Mouse (Mus musculus) heart, postnatal 36 days (tissue): ENCODE measurements around the gene Purb. TPM values are rescaled to one million over a fixed set of nuclear protein-coding genes. Genes with fewer than 3 reads are reported as not detected.
"Not testable (repeated sequence)": the region's sequence is repeated elsewhere in the genome, so short reads cannot be mapped to it uniquely, and the experiment has no call there.

Experiments used
- DNase-seq, 2 experiments: peaks; one replicate each; pipeline ENCODE4 v3.0.0; 2021 to 2022
- intact Hi-C: fragments of 180-260 bp; cut with DNase I; formaldehyde crosslinking; loops from one replicate; pipeline ENCODE4 v1.15.1; 2025
- total RNA-seq, 2 experiments: library from RNA; stranded (reverse); gene quantifications; 2 replicates each; pipeline ENCODE4 v1.2.3; 2021

The Purb gene
- total RNA-seq, 2 experiments from 2014 or later, result 32.7 to 35.6 TPM

DNA sequence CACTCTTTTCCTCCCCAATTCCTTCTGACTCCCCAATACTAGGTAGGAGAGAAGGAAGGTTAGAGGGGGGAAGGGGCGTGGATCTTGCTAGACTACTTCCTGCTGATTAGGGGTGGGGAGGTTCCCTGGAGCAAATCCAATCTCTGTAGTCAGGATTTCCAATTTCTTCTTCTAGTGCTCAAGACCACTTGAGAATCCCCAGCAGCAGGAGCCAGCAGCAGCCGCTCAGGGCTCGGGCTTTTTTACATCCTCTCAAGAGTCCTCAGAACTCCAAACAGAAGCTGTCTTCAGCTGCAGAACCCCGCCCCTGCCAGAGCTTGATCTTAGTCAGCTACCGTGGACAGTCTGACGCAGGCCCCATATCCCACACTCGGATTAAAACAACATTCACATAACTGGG, 11.8 kb upstream of the Purb start:
- intact Hi-C loops, result no loop called here
- no peak for DNase-seq

DNA sequence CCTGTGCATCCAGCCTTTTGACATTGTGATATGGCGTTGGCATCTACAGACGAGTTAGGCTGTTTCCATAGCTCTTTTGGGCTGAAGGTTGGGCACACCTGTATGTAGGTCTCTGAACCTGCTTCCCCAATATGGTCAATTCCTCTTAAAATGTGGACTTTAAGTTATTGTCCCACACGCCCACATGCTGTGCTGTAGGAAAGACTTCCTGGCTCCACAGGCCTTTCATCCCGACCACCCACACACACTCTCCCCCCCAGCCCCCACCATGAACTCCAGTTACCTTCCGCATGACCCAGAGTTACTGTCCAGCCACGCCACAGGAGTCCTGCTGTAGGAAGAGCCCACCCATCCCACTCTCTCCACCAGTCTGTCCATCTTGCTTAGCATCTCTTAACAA, 11.2 kb upstream of the Purb start:
- intact Hi-C loops, result no loop called here
- DNase-seq, result no peak

DNA sequence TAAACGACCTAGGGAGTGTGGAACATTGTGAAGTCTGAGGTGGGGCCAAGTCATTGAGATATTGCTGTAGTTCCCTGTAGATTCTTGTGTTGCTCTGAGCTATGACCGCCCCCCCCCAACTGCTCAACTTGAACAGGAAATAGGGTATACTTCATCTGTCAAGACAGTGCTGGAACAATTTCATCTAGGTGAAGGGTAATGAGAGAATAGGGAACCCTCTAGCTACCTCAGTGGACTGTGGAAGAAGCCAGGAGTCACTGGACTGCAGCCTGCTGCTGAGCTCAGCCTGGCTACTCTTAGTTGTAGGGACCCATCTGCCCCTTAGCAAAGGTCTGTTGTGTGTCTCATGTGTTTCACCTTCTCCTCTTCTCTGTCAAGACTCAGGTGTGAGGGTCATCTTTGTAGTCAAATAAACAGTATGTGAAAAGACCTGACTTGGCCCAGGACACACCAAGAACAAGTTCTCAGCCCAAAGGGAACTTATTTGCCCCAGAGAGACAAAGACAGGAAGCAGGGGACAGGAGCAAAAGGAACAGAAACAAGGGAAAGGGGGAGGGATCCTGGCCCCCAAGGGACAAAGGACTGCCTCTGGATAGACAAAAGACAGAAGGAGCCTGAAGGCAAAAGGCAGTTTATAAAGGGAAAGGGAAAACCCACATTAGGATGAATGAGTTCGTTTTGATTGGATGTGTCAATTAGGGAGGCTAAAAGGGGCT, 8.7 kb upstream of the Purb start:
- no peak for DNase-seq
- intact Hi-C loops, result no loop called here

DNA sequence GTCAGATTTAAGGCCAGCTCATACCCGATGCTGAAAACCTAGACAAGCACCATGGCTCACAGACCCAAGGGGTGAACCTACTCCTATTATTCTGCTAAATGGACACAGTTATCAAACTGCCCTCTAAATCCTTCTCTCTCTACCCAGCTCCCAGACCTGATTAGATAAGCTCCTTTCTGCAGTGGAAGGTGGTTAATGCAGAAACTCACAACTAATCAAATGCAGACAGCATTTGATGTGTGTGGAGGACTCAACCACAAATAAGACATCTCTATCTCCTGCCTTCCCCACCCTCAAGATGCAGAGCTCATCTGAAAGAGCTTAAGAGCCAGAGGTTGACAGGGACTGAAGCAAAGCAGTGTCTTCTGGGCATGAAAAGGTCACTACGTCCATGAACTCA, 7.4 kb upstream of the Purb start:
- intact Hi-C loops, result no loop called here
- no peak for DNase-seq

DNA sequence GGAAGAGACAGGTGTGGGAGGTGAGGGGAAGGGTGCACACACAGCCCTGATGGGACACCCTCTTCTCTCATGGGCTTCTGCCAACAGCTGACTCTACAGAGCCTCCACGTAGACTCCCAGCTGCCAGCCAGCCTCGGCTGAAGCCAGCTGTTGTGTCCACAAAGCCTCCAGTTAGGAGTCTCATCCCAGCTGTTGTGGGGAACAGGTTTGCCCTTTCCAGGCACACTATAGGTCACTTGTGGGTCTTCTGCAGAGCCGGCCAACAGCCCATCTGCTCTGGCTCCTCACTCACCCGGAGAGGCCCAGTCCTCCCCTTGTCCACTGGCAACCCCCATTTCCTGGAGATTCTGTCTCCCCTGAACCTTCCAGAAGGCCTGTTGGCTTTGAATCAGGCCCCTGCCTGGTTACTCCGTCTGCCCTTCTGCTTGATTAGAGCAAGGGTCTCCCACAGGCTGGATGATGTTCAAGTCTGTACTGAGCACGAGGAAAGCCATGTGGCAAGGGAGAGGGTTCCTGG, 6.0 kb upstream of the Purb start:
- intact Hi-C loops, result no loop called here

DNA sequence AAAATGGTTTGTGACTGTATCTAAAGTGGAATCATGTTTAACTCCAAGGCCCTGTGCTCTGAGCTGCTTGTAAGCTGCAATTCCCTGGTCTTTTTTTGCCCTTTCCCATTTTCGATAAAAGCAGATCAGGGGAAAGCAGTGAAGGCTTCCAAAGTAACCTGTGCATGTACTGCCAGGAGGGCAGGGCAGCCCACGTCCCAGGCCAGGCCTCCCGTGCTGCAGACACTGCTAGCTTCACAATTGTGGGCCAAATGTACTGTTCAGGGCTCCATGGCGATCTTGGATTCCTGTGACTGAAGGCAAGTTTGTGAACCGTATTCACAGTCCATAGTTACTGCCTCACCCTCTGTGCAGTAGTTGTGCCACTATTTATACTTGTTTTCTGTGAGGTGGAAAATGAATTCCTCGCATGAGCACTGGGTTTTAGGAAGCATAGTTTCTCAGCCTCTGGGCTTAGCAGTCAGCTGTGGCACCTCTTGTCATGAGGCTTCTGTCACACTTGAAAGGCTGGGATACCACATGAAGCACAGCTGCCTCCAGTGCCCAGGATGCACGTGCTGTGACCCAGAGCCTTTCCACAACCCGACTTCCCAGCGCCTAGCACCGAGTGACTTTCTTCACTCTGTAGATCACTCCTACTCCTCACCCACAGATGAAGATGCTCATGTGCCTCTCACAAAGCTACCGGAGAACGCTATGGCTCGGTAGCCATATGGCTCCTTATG, 5.1 kb upstream of the Purb start:
- intact Hi-C loops, result no loop called here
- no peak for DNase-seq

More for the DNA sequence above, 6.0 kb upstream of the Purb start:
- no peak for DNase-seq

DNA sequence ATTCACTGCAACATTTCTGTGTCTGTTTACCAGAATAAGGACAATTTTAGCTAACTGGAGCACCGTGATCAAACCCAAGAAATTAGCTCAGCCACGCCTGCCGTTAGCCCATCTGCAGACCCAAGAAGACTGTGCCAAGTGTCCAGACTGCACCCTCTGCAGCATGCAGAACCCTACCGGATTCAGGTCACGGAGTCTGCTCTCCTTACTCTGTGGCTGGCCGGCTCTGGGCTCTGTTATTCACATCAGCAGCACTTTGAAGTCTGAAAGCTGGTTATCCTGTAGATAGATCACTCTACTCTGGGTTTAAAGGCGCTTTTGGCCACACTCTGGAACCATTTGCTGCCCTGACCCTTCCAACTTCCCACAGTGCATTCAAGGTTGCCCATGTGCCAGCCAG, 4.5 kb upstream of the Purb start:
- intact Hi-C loops, result no loop called here
- DNase-seq, result no peak

DNA sequence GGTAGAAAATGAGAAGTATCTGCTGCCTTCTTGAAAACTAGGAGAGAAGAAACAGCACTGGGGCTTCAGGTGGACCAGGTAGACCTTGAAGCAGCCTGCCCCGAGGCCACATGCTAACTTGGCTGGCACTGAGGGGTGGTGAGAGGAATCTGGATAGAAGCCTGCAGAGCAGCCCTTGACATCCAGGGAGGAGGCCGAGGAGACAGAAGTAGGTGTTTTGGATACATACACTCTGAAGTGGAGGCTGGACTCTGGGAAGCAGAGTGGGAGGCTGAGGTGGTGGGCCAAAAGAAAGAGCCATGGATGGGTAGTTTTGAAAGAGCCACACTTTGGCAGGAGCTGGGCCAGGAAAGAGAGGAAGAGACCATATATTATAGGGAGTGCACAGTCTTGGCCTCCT, 3.5 kb upstream of the Purb start:
- no peak for DNase-seq
- intact Hi-C loops, result loop anchor here (5.0 kb wide), 2 partner anchors 48 to 148 kb away; partner anchors contain the start of gene Tbrg4

DNA sequence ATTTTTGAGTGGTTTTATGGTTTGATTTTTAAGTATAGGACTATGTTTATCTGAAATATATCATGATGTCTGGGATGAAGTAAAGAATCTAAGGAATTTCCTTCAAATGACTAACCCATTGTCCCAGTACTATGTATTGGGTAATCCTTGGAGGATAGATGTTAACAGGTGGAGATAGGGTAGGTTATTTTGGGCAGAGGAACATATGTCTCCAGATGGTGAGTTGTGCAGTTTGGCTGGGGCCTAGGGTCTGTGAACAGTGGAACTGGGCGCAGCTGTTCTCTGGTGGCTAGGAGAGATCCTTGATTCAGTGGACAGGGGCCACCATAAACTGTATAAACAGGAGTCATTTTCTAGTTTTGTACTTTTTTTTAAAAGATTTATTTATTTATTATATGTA, 1.6 kb upstream of the Purb start:
- no peak for DNase-seq
- intact Hi-C loops, result loop anchor here (2.0 to 5.0 kb wide), 3 partner anchors 35 to 150 kb away; partner anchors contain the start of gene Tbrg4

DNA sequence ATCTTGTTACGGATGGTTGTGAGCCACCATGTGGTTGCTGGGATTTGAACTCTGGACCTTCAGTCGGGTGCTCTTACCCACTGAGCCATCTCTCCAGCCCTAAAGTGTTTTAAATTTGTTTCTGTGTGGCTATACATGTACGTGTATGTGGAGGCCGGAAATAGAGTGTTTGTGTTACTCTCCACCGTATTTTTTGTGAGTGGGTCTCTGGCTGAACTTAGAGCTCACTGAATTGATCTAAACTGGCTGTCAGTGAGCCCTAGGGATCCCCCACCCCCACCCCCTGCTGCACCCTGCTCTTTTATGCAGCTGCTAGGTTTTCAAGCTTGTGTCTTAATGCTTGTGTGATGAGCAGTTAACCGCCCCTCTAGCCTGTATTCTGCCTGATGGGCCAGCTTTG, 1.2 kb upstream of the Purb start:
- DNase-seq, result no peak
- intact Hi-C loops, result loop anchor here (2.0 to 5.0 kb wide), 3 partner anchors 34 to 150 kb away; partner anchors contain the start of gene Tbrg4

DNA sequence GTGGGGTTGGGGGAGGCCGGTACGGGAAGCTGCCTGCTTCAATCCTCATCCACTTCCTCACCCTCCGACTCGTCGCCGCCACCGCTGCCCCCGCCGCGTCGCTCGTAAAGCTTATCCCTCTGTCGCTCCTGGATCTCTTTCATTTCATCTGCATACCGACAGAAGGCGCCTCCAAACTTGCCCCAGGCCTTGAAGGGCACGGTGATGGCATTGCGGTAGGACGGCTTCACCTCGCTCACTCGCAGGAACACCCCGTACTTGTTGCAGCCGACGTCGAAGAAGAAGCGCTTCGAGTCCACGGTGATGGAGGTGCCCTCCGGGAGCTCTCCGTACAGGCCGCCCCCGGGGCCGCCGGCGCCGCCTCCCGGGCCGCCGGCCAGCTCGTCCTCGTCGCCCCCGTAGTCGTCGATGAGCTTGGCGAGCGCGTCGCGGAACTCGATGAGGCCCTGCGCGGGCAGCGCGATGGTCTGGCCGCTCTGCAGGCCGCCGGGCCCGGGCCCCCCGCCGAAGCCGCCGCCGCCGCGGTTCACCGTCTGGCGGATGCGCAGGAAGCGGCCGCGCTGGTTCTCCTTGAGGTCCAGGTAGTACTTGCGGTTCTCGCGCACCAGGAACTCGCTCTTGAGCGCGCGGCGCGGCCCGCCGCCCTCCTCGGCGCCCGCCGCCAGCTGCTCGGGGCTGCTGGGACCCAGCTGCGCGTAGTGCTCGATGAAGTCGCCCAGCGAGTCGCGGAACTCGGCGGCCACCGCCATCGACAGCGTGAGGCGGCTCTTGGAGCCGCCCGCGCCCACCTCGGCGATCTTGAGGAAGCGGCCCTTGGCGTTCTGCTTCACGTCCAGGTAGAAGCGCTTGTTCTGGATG, 614 bp downstream of the Purb start:
- intact Hi-C loops, result loop anchor here (1.0 to 5.0 kb wide), 3 partner anchors 52 to 152 kb away; partner anchors contain the start of genes Ccm2 and Tbrg4
- DNase-seq, result peak; percentile 58 to 64

DNA sequence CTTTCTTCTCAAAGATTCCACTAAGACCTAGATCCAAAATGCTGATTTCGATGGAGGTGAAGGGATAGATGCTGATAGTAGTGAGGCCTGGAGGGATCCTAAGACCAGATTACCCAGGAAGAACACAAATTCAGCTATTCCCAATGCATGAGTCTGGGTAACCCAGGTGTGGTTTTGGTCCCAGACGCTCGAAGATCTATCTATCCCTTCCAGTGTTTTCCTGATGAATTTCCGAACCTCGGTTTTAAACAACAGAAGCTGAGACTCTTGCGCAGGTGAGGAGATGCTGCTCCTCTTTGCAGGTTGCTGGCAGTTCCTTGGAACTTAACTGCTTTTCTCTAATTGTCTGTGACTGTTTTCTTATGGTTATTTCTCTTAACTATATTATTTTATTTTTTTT, 1.3 kb downstream of the Purb start:
- intact Hi-C loops, result no loop called here
- no peak for DNase-seq

DNA sequence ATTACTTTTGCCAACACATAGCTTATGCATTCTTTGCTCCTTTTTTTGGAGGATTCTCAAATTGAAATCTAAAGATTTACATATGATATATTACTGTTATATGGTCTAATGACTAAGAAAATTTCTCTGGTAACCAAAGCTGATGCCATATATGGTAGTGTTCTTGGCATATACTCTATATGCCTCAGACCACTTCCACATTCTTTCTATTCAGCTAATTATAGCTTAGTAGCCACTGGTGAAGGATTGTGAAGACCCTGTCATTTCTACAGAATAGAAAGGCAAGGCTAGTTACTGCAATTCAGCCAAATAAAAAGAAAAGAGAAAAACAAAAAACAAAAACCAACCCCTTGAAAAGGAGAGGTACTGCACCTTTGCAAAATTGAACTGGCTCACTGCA, 3.6 kb downstream of the Purb start:
- no peak for DNase-seq
- intact Hi-C loops, result no loop called here

DNA sequence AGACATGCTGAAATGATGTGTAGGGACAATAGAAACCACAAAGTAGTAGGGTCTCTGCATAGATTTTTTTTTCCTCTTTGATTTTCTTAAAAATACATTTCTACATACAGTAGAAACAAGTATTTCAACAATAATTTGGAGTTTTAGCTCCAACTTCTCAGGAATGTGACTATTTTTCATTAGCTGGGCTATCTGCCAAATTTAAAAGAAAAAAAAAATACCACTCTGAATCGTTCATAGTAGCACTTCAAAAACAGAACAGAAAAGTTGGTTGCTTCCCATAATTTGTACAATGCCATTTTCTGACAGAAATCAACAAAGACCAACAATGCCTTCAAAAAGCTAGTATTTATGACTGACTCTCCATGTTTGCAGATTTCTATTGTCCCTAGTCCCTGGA, 4.2 kb downstream of the Purb start:
- DNase-seq, result no peak
- intact Hi-C loops, result no loop called here

DNA sequence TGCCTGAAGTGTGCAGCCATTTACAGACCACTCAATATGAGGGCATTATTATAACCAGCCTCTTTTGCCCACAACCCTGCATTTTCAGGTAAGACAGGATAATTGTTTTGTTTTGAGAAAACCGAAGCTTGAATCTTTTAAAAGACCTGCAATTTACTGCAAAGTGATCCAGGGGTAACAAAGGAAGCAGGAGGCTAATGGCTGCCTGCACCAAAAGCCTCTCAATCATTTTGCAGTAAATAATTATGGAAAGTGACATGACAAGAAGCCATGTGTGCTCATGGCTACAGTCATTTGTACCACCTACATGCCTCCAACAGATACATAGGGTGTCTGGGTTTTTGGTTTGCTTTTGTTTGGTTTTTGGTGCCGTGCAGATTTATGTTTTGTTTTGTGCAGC, 4.7 kb downstream of the Purb start:
- intact Hi-C loops, result no loop called here
- DNase-seq, result no peak

DNA sequence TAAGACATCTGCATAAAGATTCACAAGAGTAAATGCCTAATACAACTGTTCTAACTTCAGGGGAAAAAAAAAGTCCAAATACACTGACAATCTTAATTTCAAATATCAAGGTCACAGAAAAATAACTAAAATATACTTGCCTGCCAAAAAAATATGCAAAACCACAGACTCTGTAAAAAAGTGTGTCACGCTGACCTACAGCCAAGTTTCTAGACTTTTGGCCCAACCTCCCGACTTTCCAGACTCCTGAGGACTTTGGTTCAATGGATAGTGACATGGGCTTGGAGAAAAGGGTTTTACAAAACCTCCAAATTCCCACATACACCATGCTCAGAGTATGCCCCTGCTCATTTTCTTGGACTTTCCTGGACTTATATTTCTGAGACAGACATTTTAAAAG, 7.2 kb downstream of the Purb start:
- no peak for DNase-seq
- intact Hi-C loops, result no loop called here

DNA sequence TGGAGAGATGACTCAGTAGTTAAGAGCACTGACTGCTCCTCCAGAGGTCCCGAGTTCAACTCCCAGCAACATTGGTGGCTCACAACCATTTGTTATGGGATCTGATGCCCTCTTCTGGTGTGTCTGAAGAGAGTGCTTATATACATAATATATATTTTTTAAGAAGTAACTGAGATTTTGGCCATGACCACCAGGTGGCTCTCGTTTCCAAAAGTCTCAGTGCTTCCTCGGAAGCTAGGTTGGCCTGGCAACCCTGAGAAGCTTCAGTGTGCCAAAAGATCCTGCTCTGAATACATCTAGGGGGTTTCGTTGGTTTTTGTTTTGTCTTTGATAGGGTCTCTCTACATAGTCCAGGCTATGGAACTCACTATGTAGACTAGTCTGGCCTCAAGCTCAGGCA, 10.6 kb downstream of the Purb start:
- intact Hi-C loops, result no loop called here
- peak; percentile 48 to 56 for DNase-seq

DNA sequence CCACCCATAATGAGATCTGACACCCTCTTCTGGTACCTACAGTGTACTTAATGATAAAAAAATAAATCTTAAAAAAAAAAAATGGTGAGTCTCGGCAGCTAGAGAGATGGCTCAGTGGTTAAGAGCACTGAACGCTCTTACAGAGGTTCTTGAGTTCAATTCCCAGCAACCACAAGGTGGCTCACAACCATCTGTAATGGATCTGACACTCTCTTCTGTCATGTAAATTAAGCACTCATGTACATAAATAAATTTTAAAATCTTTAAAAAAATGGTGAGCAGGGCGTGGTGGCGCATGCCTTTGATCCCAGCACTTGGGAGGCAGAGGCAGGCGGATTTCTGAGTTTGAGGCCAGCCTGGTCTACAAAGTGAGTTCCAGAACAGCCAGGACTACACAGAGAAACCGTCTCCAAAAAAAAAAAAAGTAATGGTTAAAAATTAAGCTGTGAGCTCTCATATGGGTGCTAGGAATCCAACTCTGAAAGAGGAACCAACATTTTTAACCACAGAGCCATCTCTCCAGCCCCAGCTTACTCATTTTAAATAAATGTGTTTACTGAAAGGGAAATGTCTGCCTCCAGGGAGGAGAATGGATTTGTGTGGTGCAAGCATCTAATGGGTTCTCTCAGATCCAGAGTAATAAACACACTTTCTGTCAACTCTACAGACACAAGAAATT, 12.4 kb downstream of the Purb start:
- intact Hi-C loops, result no loop called here
- DNase-seq, result no peak

DNA sequence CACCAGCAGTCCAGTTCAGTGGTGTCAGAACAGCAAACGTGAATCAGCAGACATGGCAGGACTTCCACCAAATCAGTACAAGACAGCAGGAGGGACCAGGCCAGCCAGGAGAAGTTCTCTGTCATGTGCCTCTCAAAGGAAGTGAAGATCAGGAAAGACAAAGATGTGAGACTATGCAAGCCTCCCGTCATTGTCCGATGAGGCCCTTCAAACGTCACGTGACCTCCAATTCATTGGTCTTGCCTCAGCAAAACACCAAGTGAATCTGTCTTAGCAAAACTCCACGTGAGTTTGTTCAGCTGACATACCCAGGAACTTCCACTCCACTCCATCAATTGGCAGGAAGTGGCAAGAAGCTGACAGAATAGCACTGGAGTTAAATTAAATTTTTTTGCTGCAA, 19.6 kb downstream of the Purb start:
- intact Hi-C loops, result no loop called here
- DNase-seq, result no peak

DNA sequence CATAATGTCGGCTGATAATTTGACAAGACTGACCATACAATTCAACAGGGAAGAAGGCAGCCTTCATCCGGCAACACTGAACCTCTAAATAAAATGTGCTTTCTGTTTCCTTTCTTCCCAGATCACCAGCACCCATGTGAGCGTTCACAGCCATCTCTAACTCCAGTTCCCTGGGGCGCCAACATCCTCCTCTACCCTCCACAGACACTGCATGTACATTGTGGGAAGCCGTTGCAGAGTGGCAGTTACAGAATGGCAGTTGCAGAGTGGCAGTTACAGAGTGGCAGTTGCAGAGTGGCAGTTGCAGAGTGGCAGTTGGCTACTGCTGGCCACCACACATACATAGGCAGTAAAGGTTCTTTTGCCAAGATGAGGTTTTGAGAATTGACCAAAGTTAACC, 27.6 kb downstream of the Purb start:
- intact Hi-C loops, DNase-seq: not testable (repeated sequence)
